Mouse (Mus musculus): ENCODE measurements around the gene Cdc45.
"Not testable (repeated sequence)": the region's sequence is repeated elsewhere in the genome, so short reads cannot be mapped to it uniquely, and the experiment has no call there.

Cdc45 gene

DNA sequence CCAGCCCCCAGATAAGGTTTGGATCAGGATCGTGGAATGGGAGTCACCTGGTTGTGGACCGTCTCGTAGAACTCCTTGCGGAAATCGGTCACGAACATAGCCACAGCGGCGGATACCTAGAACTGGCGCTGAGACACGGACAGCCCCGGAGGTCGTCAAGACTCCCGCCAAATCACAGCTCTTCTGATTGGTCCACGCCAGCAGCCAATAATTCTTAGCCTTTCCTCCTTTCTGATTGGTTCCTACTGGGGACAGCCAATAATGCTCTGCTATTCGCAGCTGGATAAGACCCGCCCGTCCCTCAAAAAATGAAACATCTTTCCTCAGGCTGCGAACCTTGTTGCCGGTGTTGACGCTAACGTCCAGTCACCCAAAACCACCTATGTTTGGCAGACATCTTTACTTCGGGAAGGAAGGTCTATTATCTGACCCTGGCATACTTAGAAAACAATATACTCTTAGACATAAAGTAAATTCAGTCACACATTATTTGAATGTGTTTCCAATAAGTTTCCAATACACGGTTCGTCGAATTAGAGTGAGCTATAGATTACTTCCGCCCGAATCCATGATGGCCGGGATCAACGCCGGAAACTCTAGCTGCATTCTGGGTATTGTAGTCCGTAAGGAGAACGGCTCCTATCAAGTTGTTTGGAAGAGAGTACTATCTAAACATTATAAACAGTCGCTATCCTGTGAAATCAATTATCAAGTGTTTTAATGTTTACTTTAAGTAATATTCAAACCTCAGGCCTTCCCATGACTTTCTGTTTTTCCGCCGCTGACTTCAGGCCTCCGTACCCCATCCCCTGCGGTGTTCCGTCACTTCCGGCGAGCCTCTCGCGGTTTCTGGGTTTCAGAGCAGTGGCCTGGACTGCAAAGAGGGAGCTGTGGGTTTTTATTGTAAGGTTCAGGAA, at the start of gene Cdc45, which contains the start of gene Ufd1:
Cdc45 (minus strand) TSS at position 520 of the 917 bp plus-strand sequence.
Ufd1 (plus strand) TSS at position 312 of the 917 bp plus-strand sequence.
- DNase-seq = peak; percentile 93

DNA sequence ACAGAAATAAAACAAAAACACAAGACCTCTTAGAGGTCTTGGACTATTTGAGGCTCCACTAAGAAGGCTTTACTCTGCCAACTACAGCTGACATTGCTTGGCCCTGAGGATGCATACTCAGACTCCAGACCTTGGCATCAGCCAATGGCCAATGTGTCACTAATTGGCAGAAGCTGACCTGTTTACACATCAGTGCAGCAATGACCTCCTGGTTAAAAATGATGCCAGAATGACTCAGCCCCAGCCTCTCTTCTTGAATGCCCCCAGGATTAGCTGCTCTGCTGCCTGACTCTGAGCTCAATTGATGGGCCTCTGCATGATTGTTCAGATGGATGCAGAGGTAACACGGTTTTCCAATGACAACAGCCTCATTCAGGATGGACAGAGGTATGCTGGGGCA, 48.4 kb upstream of the Cdc45 start:
- DNase-seq = no peak

DNA sequence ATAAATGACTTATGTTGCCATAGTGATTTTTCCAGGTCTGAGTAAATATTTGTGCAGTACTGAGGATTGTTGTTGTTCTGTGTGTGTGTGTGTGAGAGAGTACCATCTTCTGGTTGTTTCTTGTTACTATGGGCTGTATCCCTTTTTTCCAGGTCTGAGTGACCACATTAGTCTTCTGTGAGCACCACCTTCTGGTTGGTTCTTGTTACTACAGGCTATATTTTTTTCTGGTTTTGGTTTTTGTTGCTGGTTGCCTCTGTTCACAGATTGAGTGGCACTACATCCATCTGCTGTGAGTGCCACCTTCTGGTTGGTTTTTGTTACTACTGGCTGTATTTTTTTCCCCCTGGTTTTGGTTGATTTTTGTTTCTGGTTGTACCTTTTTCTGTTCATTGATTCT, 46.8 kb upstream of the Cdc45 start:
- peak; percentile 41 for DNase-seq

DNA sequence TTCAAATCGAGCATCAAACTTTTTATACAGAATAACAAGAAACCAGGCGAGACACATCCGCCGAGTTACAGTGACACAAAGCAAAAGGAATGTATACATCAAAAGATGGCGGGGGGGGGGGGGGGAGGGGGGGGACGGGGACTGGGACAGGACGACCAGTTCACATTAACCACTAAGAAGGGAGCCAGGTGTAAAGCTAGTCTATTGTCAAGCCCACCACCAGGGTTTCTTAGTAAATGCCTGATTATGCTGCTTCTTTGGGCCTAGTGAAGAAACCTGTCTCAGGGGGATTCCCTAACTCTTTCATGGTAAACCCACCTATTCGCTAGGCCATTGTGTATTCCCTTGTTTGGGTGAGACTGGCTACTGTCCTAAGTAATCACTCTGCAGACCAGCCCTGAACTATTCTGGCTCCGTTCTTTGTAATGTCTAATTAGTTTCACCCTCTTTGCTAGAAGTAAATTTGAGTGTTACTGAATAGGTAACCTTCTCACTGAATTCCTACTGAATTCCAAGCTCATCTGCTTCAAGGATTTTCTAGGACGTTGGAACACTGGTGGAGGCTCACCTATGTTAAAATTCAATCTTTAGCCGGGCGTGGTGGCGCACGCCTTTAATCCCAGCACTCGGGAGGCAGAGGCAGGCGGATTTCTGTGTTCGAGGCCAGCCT, 37.9 kb upstream of the Cdc45 start:
- DNase-seq = not testable (repeated sequence)

GRCm38 (mm10) chr16:18846301-18846820, 34.6 kb upstream of the Cdc45 start:
- no peak for DNase-seq

DNA sequence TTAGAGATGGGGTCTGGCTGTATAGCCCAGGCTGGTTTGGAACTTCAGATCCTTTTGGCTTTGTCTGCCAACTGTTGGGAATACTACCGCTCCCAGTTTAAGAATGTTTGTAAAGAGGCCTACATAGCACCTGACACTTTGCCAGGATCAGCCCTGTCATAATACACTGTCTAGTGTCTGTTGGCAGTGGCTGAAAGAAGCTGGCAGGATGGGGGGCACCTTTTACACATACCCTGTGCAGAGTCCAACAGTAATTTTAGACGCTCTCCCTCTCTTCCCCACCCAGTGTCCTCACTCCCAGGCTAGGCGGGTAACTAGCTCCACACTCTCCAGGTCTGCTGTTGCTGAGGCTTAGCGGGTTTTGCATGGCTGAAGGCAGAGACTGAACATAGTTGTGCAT, 26.6 kb upstream of the Cdc45 start:
- DNase-seq = no peak

DNA sequence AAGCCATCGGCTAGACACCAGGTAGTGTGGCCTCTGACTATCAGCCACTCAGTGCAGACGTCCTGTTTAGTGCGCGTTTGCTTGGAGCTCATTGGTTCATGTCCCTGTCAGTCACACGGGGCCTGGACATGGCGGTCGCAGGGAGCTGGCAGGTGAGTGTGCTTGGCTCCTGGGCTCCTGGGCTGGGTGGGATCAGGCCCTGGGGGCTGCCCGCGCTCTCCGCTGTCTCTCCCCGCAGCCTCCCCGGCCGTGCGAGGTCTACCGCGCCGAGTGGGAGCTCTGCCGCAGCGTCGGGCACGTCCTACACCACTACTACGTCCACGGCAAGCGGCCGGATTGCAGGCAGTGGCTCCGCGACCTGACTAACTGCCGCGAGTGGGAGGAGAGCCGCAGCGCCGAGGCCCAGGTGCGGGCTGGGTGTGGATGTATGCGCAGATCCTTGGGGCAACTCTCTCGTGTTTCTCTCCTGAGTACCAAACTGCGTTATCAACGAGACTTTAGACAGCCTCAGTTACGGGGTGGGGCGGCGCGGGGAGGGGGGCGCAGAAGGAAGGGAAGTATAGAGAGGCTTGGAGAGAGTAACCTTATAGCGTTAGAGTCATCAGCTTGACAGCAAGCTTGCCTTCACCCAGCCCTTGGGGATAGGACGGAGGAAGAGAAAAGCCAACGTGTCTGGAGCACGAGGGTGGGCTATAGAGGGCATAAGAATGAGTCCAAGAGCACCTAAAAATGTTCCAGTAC, 24.9 kb upstream of the Cdc45 start, which contains the start of the genes 2510002D24Rik and Gm28539:
2510002D24Rik (plus strand) TSS at position 111 of the 741 bp plus-strand sequence.
Gm28539 (plus strand) TSS at position 117 of the 741 bp plus-strand sequence.
- DNase-seq = peak; percentile 95

DNA sequence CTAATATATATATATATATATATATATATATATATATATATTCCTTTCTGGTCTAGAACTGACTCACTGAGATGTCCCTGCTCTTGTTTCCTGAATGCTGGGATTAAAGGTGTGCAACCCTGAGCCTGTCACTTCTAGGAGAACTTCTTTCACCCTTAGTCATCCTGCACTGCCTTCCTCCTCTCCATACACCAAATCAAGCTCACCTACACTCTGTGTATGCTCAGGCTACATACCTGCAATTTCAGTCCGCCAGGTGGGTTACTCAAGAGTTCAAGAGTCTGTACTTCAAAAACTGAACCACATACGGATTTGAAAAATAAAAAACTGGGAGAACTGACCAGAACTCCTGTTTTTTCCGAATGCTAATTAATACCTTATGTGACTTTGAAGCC, 24.3 kb upstream of the Cdc45 start:
- no peak for DNase-seq

DNA sequence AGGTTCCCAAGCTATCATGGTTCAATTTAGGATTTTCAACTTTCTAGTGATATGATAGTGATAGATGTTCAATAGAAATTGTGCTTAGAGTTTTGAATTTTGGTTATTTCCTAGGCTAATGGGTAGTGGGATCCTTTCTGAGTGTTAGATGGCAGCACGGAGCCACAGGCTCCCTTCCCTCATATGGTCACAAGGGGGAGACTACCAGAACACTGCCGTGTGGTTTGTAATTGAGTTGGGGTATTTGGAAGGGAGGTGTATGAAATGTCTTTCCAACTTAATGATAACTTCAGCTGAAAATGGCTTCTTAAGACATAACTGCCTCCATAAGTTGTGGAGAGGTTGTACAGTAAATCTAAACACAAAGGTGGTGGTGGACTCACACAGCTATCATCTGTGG, 21.7 kb upstream of the Cdc45 start:
- DNase-seq = no peak

GRCm38 (mm10) chr16:18829102-18829501, 17.3 kb upstream of the Cdc45 start:
- no peak for DNase-seq

DNA sequence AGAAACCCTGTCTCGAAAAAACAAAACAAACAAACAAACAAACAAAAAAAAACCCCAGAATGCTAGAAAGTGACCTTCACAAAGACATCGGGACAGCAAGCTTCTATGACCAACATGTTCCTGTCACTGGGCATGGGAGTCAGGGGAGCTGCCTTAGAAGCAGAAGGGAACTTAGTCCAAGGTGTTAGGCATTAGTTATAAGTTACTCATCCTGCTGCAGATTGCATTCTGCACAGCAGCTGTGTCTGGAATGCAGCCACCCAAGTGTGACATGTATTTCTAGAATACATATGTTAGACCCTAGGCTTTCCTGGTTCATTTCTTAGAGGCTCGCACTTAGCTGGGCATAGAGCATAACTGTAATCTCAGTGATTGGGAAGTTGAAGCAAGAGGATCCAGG, 16.8 kb upstream of the Cdc45 start:
- no peak for DNase-seq

DNA sequence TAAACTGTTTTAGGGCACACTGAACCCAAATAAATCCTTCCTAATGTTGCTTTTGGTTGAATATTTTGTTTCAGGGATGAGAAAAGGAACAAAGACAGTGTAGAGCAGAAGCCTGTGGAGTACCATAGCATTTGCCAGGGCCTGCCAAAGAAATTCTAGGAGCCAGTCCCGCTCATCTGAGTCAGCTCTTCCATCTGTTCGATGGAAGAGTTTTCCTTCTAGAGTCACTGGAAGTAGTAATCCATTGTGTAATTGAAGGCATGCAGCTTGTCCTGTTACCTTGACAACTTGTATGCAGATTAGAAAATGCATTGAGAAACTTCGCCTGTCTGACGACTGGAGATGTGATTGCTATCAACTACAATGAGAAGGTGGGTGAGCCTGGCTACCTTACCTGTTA, 11.1 kb upstream of the Cdc45 start:
- DNase-seq = peak; percentile 57

DNA sequence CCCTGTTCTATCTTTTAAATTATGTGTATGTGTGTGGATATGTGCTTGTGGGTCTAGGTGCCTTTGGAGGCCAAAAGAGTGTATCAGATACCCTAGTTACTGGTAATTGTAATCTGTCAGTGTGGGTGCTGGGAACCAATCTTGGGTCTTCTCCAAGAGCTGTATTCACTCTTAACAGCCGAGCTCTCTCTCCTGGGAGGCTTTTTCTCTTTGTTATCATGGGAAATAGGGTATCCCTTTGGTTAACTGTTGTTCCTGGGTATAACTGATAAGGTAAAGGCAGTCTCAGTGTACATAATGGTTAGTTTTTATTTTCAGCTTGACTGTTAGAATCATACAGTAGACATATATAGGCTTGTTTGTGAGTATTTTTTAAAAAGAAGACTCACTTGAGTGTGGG, 10.6 kb upstream of the Cdc45 start:
- no peak for DNase-seq

DNA sequence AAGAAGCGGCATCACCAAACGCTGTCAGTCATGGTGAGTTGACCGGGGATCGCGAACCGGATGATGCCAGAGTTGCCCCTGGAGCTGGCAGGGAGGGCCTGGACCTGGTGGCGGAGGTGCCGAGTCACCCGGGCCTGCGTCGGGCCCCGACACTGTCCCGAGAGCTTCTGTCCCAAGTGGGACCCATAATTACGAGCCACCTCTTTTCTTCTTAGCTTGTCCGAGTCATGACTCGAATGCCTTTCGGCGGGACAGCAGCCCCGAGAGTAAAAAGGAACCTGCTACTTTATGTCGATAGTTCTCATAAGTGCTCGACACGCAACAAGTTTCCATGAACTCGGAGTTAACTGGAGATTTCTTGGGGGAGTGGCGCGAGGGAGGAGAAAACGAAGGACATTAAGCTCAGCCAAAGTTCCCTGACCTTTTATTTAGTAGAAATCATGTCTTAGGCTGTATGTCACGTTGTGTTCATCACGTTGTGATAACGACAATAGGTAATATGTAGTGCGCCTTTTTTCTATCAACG, 661 bp upstream of the Cdc45 start:
- no peak for DNase-seq

- no peak for DNase-seq
Measured at GRCm38 (mm10) chr16:18811032-18811431, 755 bp downstream of the Cdc45 start.

- no peak for DNase-seq
Measured at GRCm38 (mm10) chr16:18809001-18809400, 2.8 kb downstream of the Cdc45 start.

GRCm38 (mm10) chr16:18805746-18806145, 6.0 kb downstream of the Cdc45 start:
- peak; percentile 13 for DNase-seq

DNA sequence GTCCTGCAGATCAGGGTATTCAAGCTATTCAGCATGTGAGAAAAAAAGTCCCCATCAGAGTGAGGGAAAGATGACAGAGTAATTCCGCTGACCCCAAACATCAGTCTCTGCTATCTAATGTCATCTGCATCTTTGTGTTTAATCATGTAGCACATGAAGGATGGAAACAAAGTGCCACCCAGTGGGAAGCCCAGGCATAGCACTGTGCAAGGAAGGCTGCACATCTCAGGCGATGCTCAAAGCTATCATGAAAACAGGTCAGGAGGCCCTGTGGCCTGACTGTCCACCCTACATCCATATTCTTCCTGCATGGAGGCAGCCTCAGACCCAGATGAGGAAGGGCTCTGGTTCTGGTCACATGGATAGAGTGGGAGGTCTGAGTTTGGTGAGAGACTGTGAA, 12.9 kb downstream of the Cdc45 start:
- peak; percentile 59 for DNase-seq

DNA sequence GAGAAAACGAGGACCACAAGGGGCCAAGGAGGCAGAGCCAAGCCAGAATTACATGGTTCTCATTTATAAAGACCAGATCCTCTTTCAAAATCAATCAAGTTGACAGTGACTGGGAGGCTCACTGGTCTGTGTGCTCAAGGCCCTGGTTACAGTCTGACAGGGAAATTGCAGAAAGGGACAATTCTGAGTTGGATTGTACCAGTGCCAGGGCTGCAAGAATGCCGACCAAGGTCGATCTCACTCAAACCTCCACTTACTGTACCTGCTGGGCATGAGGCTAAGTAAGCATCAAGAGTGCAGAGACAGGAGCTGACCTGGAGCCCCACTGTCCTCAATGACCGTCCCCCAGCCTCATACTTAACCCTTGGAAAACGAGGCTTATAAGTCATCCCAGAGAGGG, 13.6 kb downstream of the Cdc45 start:
- DNase-seq = no peak

- no peak for DNase-seq
Measured at GRCm38 (mm10) chr16:18796645-18797044, 15.1 kb downstream of the Cdc45 start.

- DNase-seq = peak; percentile 14
Measured at GRCm38 (mm10) chr16:18795223-18795899, 16.4 kb downstream of the Cdc45 start.
